Mouse (Mus musculus): Measurements from ENCODE around the gene Gm20388. TPM values are rescaled to one million over a fixed set of nuclear protein-coding genes. Genes with fewer than 3 reads are reported as not detected.

Gene Gm20388
- polyA plus RNA-seq, 1 experiment from 2014 or later: not detected

DNA sequence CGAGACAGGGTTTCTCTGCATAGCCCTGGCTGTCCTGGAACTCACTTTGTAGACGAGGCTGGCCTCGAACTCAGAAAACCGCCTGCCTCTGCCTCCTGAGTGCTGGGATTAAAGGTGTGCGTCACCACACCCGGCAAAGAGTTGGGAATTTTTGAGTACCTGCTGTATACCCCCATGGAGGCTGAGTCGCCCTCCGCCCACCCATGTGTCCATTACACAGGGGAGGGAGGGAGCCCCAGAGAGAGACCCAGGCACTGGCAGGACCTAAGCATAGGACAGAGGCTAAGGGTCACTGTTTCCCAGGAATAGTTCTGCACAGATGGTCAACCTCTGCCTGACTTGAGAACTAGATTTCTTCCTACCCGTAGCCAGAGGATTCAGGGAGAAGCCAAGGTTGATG is 596.6 kb downstream of the Gm20388 start:
- 90% methylated on average over 9 of the region's 9 CpGs for WGBS
- ATAC-seq (ENCODE audit: low read depth): no peak
- H3K4me1 ChIP-seq (replicated peaks; ENCODE audit: control insufficient read depth, insufficient read depth, low read length): peaks cover 61% of the 10 kb centered on the region

DNA sequence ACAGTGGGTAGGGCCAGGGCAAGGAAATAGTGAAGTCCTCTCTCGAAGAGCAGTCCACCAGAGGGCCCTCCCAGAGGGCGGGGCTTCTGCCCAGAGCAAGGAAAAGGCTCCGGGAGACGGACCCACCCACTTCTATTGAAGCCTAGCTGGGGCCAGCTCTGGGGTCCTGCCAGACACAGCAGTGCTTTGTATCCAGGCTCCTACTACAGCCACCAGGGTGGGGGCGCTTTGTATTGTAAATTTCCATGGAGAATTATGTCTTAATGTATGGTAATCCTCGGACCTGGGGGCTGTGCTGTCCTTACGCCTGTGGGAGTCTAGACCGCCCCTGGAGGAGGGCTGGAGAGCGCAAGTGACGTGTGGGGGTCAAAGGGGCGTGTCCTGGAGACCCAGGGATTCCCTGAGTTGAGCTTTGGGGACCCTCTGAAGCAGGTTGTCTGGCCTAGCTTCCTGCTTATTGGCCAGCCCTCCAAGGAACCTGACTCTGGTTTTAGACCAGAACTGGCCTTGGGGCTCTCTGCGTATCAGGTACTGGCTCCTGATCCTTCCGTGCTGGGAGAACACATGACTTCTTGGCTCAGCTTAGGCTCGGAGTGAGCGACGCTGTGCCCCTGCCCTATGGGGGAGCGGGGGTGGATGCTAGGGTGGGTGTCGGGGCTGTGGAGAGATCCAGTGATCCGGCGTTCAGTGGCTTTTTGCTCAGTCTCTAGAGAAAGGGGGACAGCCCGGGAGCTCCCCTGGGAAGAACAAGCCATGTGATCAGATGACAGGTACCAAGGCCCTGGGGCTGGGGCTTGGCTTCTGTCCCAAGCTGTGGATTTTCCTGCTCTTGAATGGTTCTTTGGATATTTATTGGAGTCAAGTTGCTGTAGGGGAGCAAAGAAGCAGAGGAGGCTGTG is 598.7 kb downstream of the Gm20388 start:
- Histone ChIP-seq H3K4me2 (ENCODE audit: low read depth, low read length) (peak overlapping the region; percentile 40), H3K9ac (ENCODE audit: low read length) (0 out of 2 replicates have a peak overlapping the region, but pooled peaks have one; percentile 8), H3K27me3 (ENCODE audit: control insufficient read depth, insufficient read depth, low read depth, low read length) (no peaks in the 10 kb centered on the region), H3K36me3 (ENCODE audit: control insufficient read depth, insufficient read depth, low read length) (no peaks in the 10 kb centered on the region), H3K4me3 (ENCODE audit: low read length) (peak overlapping the region; percentile 14), H3K9me3 (ENCODE audit: control insufficient read depth, low read length) (no peaks in the 10 kb centered on the region), H3K27ac (ENCODE audit: low read length) (no peak overlapping the region; the same call in 1 of the 2 replicates), H3K4me1 (replicated peaks; ENCODE audit: control insufficient read depth, insufficient read depth, low read length) (peaks cover 56% of the 10 kb centered on the region)
- WGBS: 11% methylated on average over 21 of the region's 21 CpGs
- ATAC-seq (ENCODE audit: low read depth): peak; percentile 63

More for the DNA sequence above, 596.6 kb downstream of the Gm20388 start:
- no peak overlapping the region for H3K27ac ChIP-seq (ENCODE audit: low read length)
- H3K9ac ChIP-seq (ENCODE audit: low read length): no peak overlapping the region
- no peak overlapping the region for H3K4me3 ChIP-seq (ENCODE audit: low read length)
- H3K9me3 ChIP-seq (ENCODE audit: control insufficient read depth, low read length): no peaks in the 10 kb centered on the region
- no peak overlapping the region for H3K4me2 ChIP-seq (ENCODE audit: low read depth, low read length)
- H3K36me3 ChIP-seq (ENCODE audit: control insufficient read depth, insufficient read depth, low read length): no peaks in the 10 kb centered on the region
- H3K27me3 ChIP-seq (ENCODE audit: control insufficient read depth, insufficient read depth, low read depth, low read length): no peaks in the 10 kb centered on the region

GRCm38 (mm10) chr8:120510035-120510416 is 599.4 kb downstream of the Gm20388 start:
- no peaks in the 10 kb centered on the region for H3K27me3 ChIP-seq (ENCODE audit: control insufficient read depth, insufficient read depth, low read depth, low read length)
- no peak overlapping the region for H3K4me3 ChIP-seq (ENCODE audit: low read length)
- H3K36me3 ChIP-seq (ENCODE audit: control insufficient read depth, insufficient read depth, low read length): no peaks in the 10 kb centered on the region
- H3K4me2 ChIP-seq (ENCODE audit: low read depth, low read length): no peak overlapping the region; the same call in 1 of the 2 replicates
- H3K9ac ChIP-seq (ENCODE audit: low read length): 0 out of 2 replicates have a peak overlapping the region, but pooled peaks have one; percentile 8
- no peak for ATAC-seq (ENCODE audit: low read depth)
- no peaks in the 10 kb centered on the region for H3K9me3 ChIP-seq (ENCODE audit: control insufficient read depth, low read length)
- 8% methylated on average over 5 of the region's 6 CpGs for WGBS
- no peak overlapping the region for H3K27ac ChIP-seq (ENCODE audit: low read length)
- peaks cover 50% of the 10 kb centered on the region for H3K4me1 ChIP-seq (replicated peaks; ENCODE audit: control insufficient read depth, insufficient read depth, low read length)

DNA sequence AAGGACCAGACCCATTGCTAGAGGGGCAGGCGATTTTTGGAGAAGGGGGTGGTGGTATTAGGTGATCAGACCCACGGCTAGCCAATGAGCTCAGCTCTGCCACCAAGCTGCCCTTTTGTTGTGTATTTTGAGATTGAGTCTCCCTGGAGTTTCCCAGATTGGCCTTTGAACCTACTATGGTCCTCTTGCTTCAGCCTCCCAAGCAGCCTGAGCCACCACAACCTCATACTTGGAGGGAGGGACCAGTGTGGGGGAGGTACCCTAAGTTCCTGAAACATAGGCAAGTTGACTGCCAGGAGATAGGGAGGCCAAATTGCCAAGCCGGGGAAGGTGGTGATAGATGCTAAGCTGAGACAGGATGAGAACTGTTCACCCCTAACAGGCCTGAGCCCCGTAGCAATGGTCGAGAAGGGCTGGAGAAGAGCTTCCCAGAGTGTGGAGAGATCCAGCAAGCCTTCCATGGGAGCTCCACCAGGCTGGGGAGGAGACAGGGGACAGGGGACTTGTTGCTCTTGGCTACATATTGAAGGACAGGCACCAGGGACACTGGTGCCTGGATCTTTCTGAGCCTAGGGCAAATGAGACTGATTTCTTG is 600.3 kb downstream of the Gm20388 start:
- no peak overlapping the region for H3K27ac ChIP-seq (ENCODE audit: low read length)
- no peak overlapping the region for H3K9ac ChIP-seq (ENCODE audit: low read length)
- WGBS: 42% methylated on average over 5 of the region's 5 CpGs
- no peak for ATAC-seq (ENCODE audit: low read depth)
- no peak overlapping the region for H3K4me3 ChIP-seq (ENCODE audit: low read length)
- H3K27me3 ChIP-seq (ENCODE audit: control insufficient read depth, insufficient read depth, low read depth, low read length): no peaks in the 10 kb centered on the region
- no peaks in the 10 kb centered on the region for H3K36me3 ChIP-seq (ENCODE audit: control insufficient read depth, insufficient read depth, low read length)
- no peak overlapping the region for H3K4me2 ChIP-seq (ENCODE audit: low read depth, low read length)
- H3K4me1 ChIP-seq (replicated peaks; ENCODE audit: control insufficient read depth, insufficient read depth, low read length): peaks cover 42% of the 10 kb centered on the region
- H3K9me3 ChIP-seq (ENCODE audit: control insufficient read depth, low read length): no peaks in the 10 kb centered on the region

DNA sequence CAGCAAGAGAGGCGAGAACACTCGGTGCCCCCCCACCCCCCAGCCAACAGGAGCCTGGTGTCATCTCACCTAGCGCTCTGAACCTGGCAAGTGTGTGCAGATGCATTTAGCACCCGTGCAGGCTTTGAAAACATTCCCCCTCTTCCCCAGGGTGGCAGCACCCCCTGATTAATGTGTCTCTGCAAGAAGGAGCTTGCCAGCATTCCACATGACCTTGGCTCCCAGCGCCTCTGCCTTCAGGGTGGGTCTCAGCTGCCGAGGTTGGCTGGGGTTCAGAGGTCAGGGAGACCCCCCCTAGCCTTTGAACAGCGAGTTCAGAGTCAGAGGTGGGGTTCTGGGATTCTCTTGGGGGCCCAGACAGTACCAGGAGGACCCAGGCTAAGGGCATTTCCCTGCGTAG is 601.1 kb downstream of the Gm20388 start:
- no peak overlapping the region for H3K4me2 ChIP-seq (ENCODE audit: low read depth, low read length)
- no peak overlapping the region for H3K9ac ChIP-seq (ENCODE audit: low read length)
- no peaks in the 10 kb centered on the region for H3K27me3 ChIP-seq (ENCODE audit: control insufficient read depth, insufficient read depth, low read depth, low read length)
- WGBS: 42% methylated on average over 8 of the region's 8 CpGs
- no peak overlapping the region for H3K4me3 ChIP-seq (ENCODE audit: low read length)
- no peaks in the 10 kb centered on the region for H3K9me3 ChIP-seq (ENCODE audit: control insufficient read depth, low read length)
- H3K36me3 ChIP-seq (ENCODE audit: control insufficient read depth, insufficient read depth, low read length): no peaks in the 10 kb centered on the region
- H3K4me1 ChIP-seq (replicated peaks; ENCODE audit: control insufficient read depth, insufficient read depth, low read length): peaks cover 46% of the 10 kb centered on the region
- H3K27ac ChIP-seq (ENCODE audit: low read length): no peak overlapping the region
- no peak for ATAC-seq (ENCODE audit: low read depth)

- Histone ChIP-seq H3K4me3 (ENCODE audit: low read length) (no peak overlapping the region), H3K9me3 (ENCODE audit: control insufficient read depth, low read length) (no peaks in the 10 kb centered on the region), H3K4me2 (ENCODE audit: low read depth, low read length) (no peak overlapping the region), H3K27me3 (ENCODE audit: control insufficient read depth, insufficient read depth, low read depth, low read length) (no peaks in the 10 kb centered on the region), H3K27ac (ENCODE audit: low read length) (no peak overlapping the region), H3K4me1 (replicated peaks; ENCODE audit: control insufficient read depth, insufficient read depth, low read length) (peaks cover 50% of the 10 kb centered on the region), H3K9ac (ENCODE audit: low read length) (no peak overlapping the region), H3K36me3 (ENCODE audit: control insufficient read depth, insufficient read depth, low read length) (no peaks in the 10 kb centered on the region)
- 60% methylated on average over 11 of the region's 11 CpGs for WGBS
- no peak for ATAC-seq (ENCODE audit: low read depth)
These were observed 601.7 kb downstream of the Gm20388 start for GRCm38 (mm10) chr8:120512326-120512725.

GRCm38 (mm10) chr8:120513145-120513544 is 602.5 kb downstream of the Gm20388 start:
- H3K27me3 ChIP-seq (ENCODE audit: control insufficient read depth, insufficient read depth, low read depth, low read length): no peaks in the 10 kb centered on the region
- H3K36me3 ChIP-seq (ENCODE audit: control insufficient read depth, insufficient read depth, low read length): no peaks in the 10 kb centered on the region
- no peak overlapping the region for H3K4me2 ChIP-seq (ENCODE audit: low read depth, low read length)
- H3K9ac ChIP-seq (ENCODE audit: low read length): no peak overlapping the region
- no peak overlapping the region for H3K4me3 ChIP-seq (ENCODE audit: low read length)
- H3K9me3 ChIP-seq (ENCODE audit: control insufficient read depth, low read length): no peaks in the 10 kb centered on the region
- H3K4me1 ChIP-seq (replicated peaks; ENCODE audit: control insufficient read depth, insufficient read depth, low read length): peaks cover 57% of the 10 kb centered on the region
- no peak for ATAC-seq (ENCODE audit: low read depth)
- no peak overlapping the region for H3K27ac ChIP-seq (ENCODE audit: low read length)
- 72% methylated on average over 6 of the region's 6 CpGs for WGBS

GRCm38 (mm10) chr8:120513638-120514461 is 603.2 kb downstream of the Gm20388 start:
- Histone ChIP-seq H3K27ac (ENCODE audit: low read length) (no peak overlapping the region), H3K4me2 (ENCODE audit: low read depth, low read length) (no peak overlapping the region), H3K4me3 (ENCODE audit: low read length) (no peak overlapping the region), H3K4me1 (replicated peaks; ENCODE audit: control insufficient read depth, insufficient read depth, low read length) (peaks cover 60% of the 10 kb centered on the region), H3K27me3 (ENCODE audit: control insufficient read depth, insufficient read depth, low read depth, low read length) (no peaks in the 10 kb centered on the region), H3K9me3 (ENCODE audit: control insufficient read depth, low read length) (no peaks in the 10 kb centered on the region), H3K9ac (ENCODE audit: low read length) (no peak overlapping the region), H3K36me3 (ENCODE audit: control insufficient read depth, insufficient read depth, low read length) (no peaks in the 10 kb centered on the region)
- WGBS: 52% methylated on average over 26 of the region's 26 CpGs
- no peak for ATAC-seq (ENCODE audit: low read depth)

DNA sequence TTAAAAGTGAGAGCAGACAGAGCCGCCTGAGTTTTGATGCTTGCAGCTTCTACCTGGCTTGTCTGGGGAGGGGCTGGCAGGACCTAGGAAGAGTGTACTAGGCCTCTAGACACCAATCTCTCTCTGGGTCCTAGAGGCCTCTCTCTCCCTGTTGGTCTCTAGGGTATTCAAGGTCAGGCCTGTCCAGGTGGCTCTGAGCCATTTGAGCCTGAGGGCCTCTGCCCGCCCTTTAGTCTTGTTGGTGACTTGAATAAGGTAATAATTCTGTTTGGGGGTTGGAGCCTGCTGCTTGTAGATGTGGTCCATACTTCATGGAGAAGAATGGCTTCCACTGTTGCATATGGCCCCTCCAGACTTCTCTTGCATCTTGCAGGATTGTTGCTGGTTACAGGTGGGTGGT is 604.6 kb downstream of the Gm20388 start:
- Histone ChIP-seq H3K27ac (ENCODE audit: low read length) (no peak overlapping the region), H3K36me3 (ENCODE audit: control insufficient read depth, insufficient read depth, low read length) (no peaks in the 10 kb centered on the region), H3K4me2 (ENCODE audit: low read depth, low read length) (no peak overlapping the region), H3K9ac (ENCODE audit: low read length) (no peak overlapping the region), H3K27me3 (ENCODE audit: control insufficient read depth, insufficient read depth, low read depth, low read length) (no peaks in the 10 kb centered on the region), H3K4me3 (ENCODE audit: low read length) (no peak overlapping the region), H3K4me1 (replicated peaks; ENCODE audit: control insufficient read depth, insufficient read depth, low read length) (peaks cover 59% of the 10 kb centered on the region), H3K9me3 (ENCODE audit: control insufficient read depth, low read length) (no peaks in the 10 kb centered on the region)
- no peak for ATAC-seq (ENCODE audit: low read depth)
- WGBS: 90% methylated on average over 2 of the region's 2 CpGs
